Comparison of ENCODE assay signal across 8 mouse cellular contexts in genomic region chr1:105663962-105664812, GRCm38 (mm10). TPM values are rescaled to one million over a fixed set of nuclear protein-coding genes. Genes with fewer than 3 reads are reported as not detected.
DNase-seq lines count a peak whose midpoint lies in the region; ATAC-seq lines count a peak whose summit lies in the region.

No protein-coding gene starts in this region.

- peak overlapping the region; percentile 70 for H3K27ac ChIP-seq in embryonic facial prominence, embryonic 12.5 days
- peak overlapping the region; percentile 90 for H3K27ac ChIP-seq in hindbrain, embryonic 15.5 days (replicated peaks)
- H3K27ac ChIP-seq in liver, embryonic 13.5 days, result peak overlapping the region; percentile 76

- no peaks in the 10 kb centered on the region for H3K27me3 ChIP-seq in embryonic facial prominence, embryonic 12.5 days
- no peaks in the 10 kb centered on the region for H3K27me3 ChIP-seq in hindbrain, embryonic 15.5 days
- H3K27me3 ChIP-seq in liver, embryonic 13.5 days, result no peaks in the 10 kb centered on the region

- H3K4me3 ChIP-seq in embryonic facial prominence, embryonic 12.5 days, result peak overlapping the region; percentile 94
- peak overlapping the region; percentile 98 for H3K4me3 ChIP-seq in hindbrain, embryonic 15.5 days
- peak overlapping the region; percentile 91 for H3K4me3 ChIP-seq in liver, embryonic 13.5 days (replicated peaks)

- peak overlapping the region; percentile 87 for H3K4me2 ChIP-seq in embryonic facial prominence, embryonic 12.5 days (replicated peaks)
- peak overlapping the region; percentile 90 for H3K4me2 ChIP-seq in hindbrain, embryonic 15.5 days
- H3K4me2 ChIP-seq in liver, embryonic 13.5 days, result peak overlapping the region; percentile 80

- under 1% methylated on average over 68 of the region's 68 CpGs for WGBS in embryonic facial prominence, embryonic 12.5 days
- WGBS in hindbrain, embryonic 15.5 days, result 0% methylated on average over 68 of the region's 68 CpGs
- under 1% methylated on average over 68 of the region's 68 CpGs for WGBS in liver, embryonic 13.5 days (ENCODE audit: insufficient replicate concordance)

- H3K9me3 ChIP-seq in embryonic facial prominence, embryonic 12.5 days, result no peaks in the 10 kb centered on the region
- H3K9me3 ChIP-seq in hindbrain, embryonic 15.5 days, result no peaks in the 10 kb centered on the region
- H3K9me3 ChIP-seq in liver, embryonic 13.5 days (replicated peaks), result no peaks in the 10 kb centered on the region

- H3K9ac ChIP-seq in embryonic facial prominence, embryonic 12.5 days, result peak overlapping the region; percentile 88
- peak overlapping the region; percentile 92 for H3K9ac ChIP-seq in hindbrain, embryonic 15.5 days
- peak overlapping the region; percentile 93 for H3K9ac ChIP-seq in liver, embryonic 13.5 days

- H3K36me3 ChIP-seq in embryonic facial prominence, embryonic 12.5 days, result no peaks in the 10 kb centered on the region
- H3K36me3 ChIP-seq in hindbrain, embryonic 15.5 days, result no peaks in the 10 kb centered on the region
- no peaks in the 10 kb centered on the region for H3K36me3 ChIP-seq in liver, embryonic 13.5 days

- ATAC-seq in embryonic facial prominence, embryonic 12.5 days (ENCODE audit: insufficient number of reproducible peaks, insufficient read depth, low FRiP score, low TSS enrichment), result peak; percentile 36
- peak; percentile 63 for ATAC-seq in hindbrain, embryonic 15.5 days (ENCODE audit: low FRiP score, low read depth)
- 0 out of 2 replicates have a peak, but pooled peaks have one; percentile 4 for ATAC-seq in liver, embryonic 13.5 days (ENCODE audit: low read depth)

- H3K4me1 ChIP-seq in embryonic facial prominence, embryonic 12.5 days, result peaks cover 9% of the 10 kb centered on the region; the same call in 1 of the 2 replicates
- peaks cover 49% of the 10 kb centered on the region for H3K4me1 ChIP-seq in hindbrain, embryonic 15.5 days (replicated peaks)
- H3K4me1 ChIP-seq in liver, embryonic 13.5 days (replicated peaks), result peaks cover 39% of the 10 kb centered on the region

- peak; percentile 29 for DNase-seq in layer of hippocampus, adult 11-12 months (ENCODE audit: low spot score)
- no peak for DNase-seq in layer of hippocampus, adult 9-10 months (ENCODE audit: low spot score)
- DNase-seq in ES-CJ7 (ENCODE audit: low read depth, low spot score), result peak; percentile 66
- peak; percentile 18 for DNase-seq in liver, embryonic 13.5 days
- DNase-seq in retina, embryonic 14.5 days (ENCODE audit: low spot score), result peak; percentile 42
- DNase-seq in adrenal gland, postnatal 25 days, result no peak

RNA-seq across cellular contexts. Expression of gene Relch, which starts 0.5 kb away (rescaled TPM):
- 31.2 and 33.3 TPM in 2 replicates for polyA plus RNA-seq in embryonic facial prominence, embryonic 12.5 days (2016; fragmentation: Nextera tagmentation; extraction: Ambion mirVana)
- polyA plus RNA-seq in hindbrain, embryonic 15.5 days (2015; fragmentation: Nextera tagmentation; extraction: Ambion mirVana), result 42.1 and 44.1 TPM in 2 replicates
- 12.4 and 13.4 TPM in 2 replicates for polyA plus RNA-seq in liver, embryonic 13.5 days (2015; fragmentation: Nextera tagmentation; extraction: Ambion mirVana)
- 41.3 and 47.6 TPM in 2 replicates for total RNA-seq in adrenal gland, postnatal 25 days (2021)

RNA-seq across cellular contexts. Expression of gene Pign, which starts 0.7 kb away (rescaled TPM):
- polyA plus RNA-seq in embryonic facial prominence, embryonic 12.5 days (2016; fragmentation: Nextera tagmentation; extraction: Ambion mirVana), result 18.1 and 20.6 TPM in 2 replicates
- polyA plus RNA-seq in hindbrain, embryonic 15.5 days (2015; fragmentation: Nextera tagmentation; extraction: Ambion mirVana), result 7.5 and 10.4 TPM in 2 replicates
- polyA plus RNA-seq in liver, embryonic 13.5 days (2015; fragmentation: Nextera tagmentation; extraction: Ambion mirVana), result 4.1 and 6.3 TPM in 2 replicates
- 40.5 and 52.5 TPM in 2 replicates for total RNA-seq in adrenal gland, postnatal 25 days (2021)

Comparison
In these comparisons a context has a peak if more than half of its experiments do, and no peak if none do; other contexts are left out.
1. DNase-seq: peak in layer of hippocampus, adult 11-12 months (single experiment), ES-CJ7 (single experiment), liver, embryonic 13.5 days (single experiment) and retina, embryonic 14.5 days (single experiment); none in layer of hippocampus, adult 9-10 months (single experiment) and adrenal gland, postnatal 25 days (single experiment).
2. ATAC-seq: peak in every context shown above with its lines; median percentile 63 in hindbrain, embryonic 15.5 days; 36 in embryonic facial prominence, embryonic 12.5 days; 4 in liver, embryonic 13.5 days.
3. Peak in every context shown above with its lines, with median percentiles within 50 percentile points of each other: H3K27ac ChIP-seq, H3K4me2 ChIP-seq, H3K4me3 ChIP-seq and H3K9ac ChIP-seq.